Mouse (Mus musculus) stomach, postnatal 0 days (tissue): Measurements from ENCODE around the gene Meis2. TPM values are rescaled to one million over a fixed set of nuclear protein-coding genes. Genes with fewer than 3 reads are reported as not detected.

Experiments used
- ATAC-seq: fragments of 200-750 bp; cut with Nextera tagmentation; 2 replicates; pipeline ENCODE4 v1.8.0; 2017; ENCODE audit not compliant: low FRiP score, low TSS enrichment
- DNase-seq: peaks from one replicate; pipeline ENCODE4 v3.0.0-alpha.2; 2016; ENCODE audit warnings: low spot score
- H3K27ac ChIP-seq: fragments of 300-500 bp; sonication (generic); replicated peaks from 2 replicates; pipeline ENCODE4 v1.5.1; 2014; ENCODE audit warnings: mild to moderate bottlenecking, control low read depth
- H3K27me3 ChIP-seq: fragments of 300-500 bp; sonication (generic); 2 replicates; pipeline ENCODE4 v1.6.1; 2014; ENCODE audit warnings: low read length; ENCODE audit not compliant: control insufficient read depth, insufficient read depth
- H3K36me3 ChIP-seq: fragments of 300-500 bp; sonication (generic); 2 replicates; pipeline ENCODE4 v1.6.1; 2014; ENCODE audit warnings: low read length, mixed read lengths; ENCODE audit not compliant: control insufficient read depth, insufficient read depth
- H3K4me1 ChIP-seq: fragments of 300-500 bp; sonication (generic); replicated peaks from 2 replicates; pipeline ENCODE4 v1.6.1; 2014; ENCODE audit warnings: antibody characterized with exemption; ENCODE audit not compliant: control insufficient read depth, insufficient read depth
- H3K4me2 ChIP-seq: fragments of 300-500 bp; sonication (generic); replicated peaks from 2 replicates; pipeline ENCODE4 v1.6.1; 2014; ENCODE audit warnings: low read depth, mild to moderate bottlenecking, control low read depth, moderate library complexity
- H3K4me3 ChIP-seq: fragments of 300-500 bp; sonication (generic); 2 replicates; pipeline ENCODE4 v1.5.1; 2014; ENCODE audit warnings: low read depth, low read length, control low read depth
- H3K9ac ChIP-seq: fragments of 300-500 bp; sonication (generic); 2 replicates; pipeline ENCODE4 v1.6.1; 2014; ENCODE audit warnings: mild to moderate bottlenecking, low read length, control low read depth, mixed read lengths
- H3K9me3 ChIP-seq: fragments of 300-500 bp; sonication (generic); 2 replicates; pipeline ENCODE4 v1.6.1; 2016; ENCODE audit warnings: low read length; ENCODE audit not compliant: control insufficient read depth
- CTCF ChIP-seq: IDR thresholded peaks from 2 replicates; pipeline ENCODE4 v1.5.1; 2016; ENCODE audit warnings: antibody characterized with exemption, low read depth, mild to moderate bottlenecking, moderate library complexity
- EP300 ChIP-seq: optimal IDR thresholded peaks from 2 replicates; pipeline ENCODE3; 2016; ENCODE audit warnings: antibody characterized with exemption
- WGBS: fragments of 180-500 bp; shearing (Covaris S2); extraction: QIAGEN DNeasy Blood & Tissue Kit; methylation state at CpG from one replicate; pipeline ENCODE4 v1.1.7; 2014; 5-methylcytosine and 5-hydroxymethylcytosine counted together
- polyA plus RNA-seq: library from polyadenylated mRNA; unstranded; fragments of >200 nt; fragmentation: Nextera tagmentation; extraction: Ambion mirVana; gene quantifications from 2 replicates; pipeline ENCODE4 v1.2.1, GENCODE M21; 2015

The Meis2 gene
- polyA plus RNA-seq, 1 experiment from 2014 or later, result 17.7 TPM

DNA sequence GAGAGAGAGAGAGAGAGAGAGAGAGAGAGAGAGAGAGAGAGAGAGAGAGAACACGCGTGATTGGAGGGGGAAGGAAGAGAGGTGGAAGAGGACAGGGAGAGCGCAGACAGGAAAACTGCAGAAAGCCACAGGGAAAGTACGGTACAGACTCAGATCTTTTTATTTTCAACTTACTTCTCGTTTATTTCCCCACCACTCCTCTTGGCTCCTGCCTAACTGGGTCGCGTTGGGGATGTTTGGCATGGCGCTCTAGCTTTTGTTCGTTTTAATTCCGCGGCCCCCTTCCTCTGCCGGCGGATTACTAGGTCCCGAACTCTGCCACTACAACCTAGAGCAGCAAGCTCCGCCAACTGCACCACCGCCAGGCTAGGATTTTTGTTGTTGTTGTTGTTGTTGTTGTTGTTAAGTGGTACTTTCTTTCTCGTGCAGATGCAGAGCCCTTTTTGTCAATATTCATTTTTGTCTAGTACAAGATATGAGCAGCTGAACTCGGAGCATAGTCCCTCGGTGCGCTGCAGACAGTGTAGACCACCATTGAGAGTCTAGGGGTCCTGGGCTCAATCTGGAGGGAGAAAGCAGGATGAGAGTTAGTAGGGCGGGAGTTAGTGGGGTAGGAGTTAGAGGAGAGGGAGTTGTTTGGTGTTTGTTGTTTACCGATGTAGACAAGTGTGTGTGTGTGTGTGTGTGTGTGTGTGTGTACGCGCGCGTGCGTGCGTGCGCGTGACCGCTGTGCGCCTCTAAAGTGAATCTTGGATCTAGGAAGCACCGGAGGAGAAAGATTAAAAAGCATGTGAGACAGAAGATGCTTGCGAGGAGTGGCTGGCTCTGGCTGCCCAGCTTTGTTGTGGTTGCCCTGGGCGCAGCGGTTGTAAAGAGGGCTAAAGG, 660 bp upstream of the Meis2 start:
- Histone ChIP-seq H3K4me3 (peak overlapping the region; percentile 70), H3K9ac (peak overlapping the region; percentile 75), H3K9me3 (no peaks in the 10 kb centered on the region), H3K4me1 (no peaks in the 10 kb centered on the region), H3K27ac (peak overlapping the region; percentile 95), H3K36me3 (no peaks in the 10 kb centered on the region), H3K27me3 (no peaks in the 10 kb centered on the region), H3K4me2 (peak overlapping the region; percentile 80)
- DNase-seq (peak; percentile 50), ATAC-seq (peak; percentile 19)
- under 1% methylated on average over 34 of the region's 36 CpGs for WGBS
- no peak for TF ChIP-seq CTCF
- no peak for TF ChIP-seq EP300

DNA sequence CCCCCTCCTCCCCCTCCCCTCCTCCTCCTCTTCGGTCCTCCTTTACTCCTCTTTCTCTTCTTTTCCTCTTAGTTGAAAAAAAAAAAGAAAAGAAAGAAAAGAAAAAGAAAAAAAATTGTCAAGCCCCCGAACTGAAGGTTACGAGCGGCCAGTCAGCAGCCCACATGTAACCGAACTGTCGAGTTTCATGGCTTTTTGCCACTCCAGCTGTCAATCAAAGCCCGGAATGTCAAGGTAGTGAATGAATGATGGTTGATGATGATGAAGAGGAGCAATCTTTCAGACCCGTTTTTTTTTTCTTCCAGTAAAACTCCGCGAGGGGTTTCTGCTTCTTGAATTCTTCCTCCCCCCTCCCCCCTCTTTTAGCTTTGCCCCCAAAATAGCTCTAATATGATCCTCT, 582 bp downstream of the Meis2 start:
- Histone ChIP-seq H3K9ac (peak overlapping the region; percentile 91), H3K36me3 (no peaks in the 10 kb centered on the region), H3K27ac (peak overlapping the region; percentile 95), H3K27me3 (no peaks in the 10 kb centered on the region), H3K4me1 (no peaks in the 10 kb centered on the region), H3K9me3 (no peaks in the 10 kb centered on the region), H3K4me3 (peak overlapping the region; percentile 70), H3K4me2 (peak overlapping the region; percentile 80)
- DNase-seq, result peak; percentile 48
- TF ChIP-seq EP300, result no peak
- TF ChIP-seq CTCF, result no peak
- ATAC-seq, result no peak
- WGBS, result 0% methylated on average over 10 of the region's 10 CpGs

DNA sequence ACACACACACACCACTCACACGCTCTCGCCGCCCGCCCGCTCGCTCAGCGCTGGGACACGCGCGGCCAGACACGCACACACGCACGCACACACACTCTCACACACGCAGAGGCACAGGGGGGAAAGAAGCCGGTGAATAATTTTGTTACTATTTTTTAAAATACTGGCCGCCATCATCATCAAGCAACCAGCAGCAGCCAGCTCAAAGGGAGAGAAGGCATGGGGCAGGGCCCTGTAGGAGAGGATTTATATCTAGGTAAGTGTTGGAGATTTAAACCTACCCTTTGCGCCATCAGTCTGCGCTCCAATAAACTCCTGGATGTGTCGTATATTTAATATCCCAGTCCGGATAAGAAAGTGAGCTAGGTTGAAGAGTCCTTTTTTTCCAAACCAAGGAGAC, 1.1 kb downstream of the Meis2 start:
- H3K27ac ChIP-seq, result peak overlapping the region; percentile 95
- H3K9me3 ChIP-seq, result no peaks in the 10 kb centered on the region
- ATAC-seq, result no peak
- peak; percentile 45 for DNase-seq
- H3K9ac ChIP-seq, result peak overlapping the region; percentile 91
- WGBS, result under 1% methylated on average over 17 of the region's 20 CpGs
- peak overlapping the region; percentile 70 for H3K4me3 ChIP-seq
- no peaks in the 10 kb centered on the region for H3K27me3 ChIP-seq
- H3K4me2 ChIP-seq, result peak overlapping the region; percentile 80
- no peaks in the 10 kb centered on the region for H3K4me1 ChIP-seq
- H3K36me3 ChIP-seq, result no peaks in the 10 kb centered on the region
- no peak for TF ChIP-seq CTCF
- no peak for TF ChIP-seq EP300

DNA sequence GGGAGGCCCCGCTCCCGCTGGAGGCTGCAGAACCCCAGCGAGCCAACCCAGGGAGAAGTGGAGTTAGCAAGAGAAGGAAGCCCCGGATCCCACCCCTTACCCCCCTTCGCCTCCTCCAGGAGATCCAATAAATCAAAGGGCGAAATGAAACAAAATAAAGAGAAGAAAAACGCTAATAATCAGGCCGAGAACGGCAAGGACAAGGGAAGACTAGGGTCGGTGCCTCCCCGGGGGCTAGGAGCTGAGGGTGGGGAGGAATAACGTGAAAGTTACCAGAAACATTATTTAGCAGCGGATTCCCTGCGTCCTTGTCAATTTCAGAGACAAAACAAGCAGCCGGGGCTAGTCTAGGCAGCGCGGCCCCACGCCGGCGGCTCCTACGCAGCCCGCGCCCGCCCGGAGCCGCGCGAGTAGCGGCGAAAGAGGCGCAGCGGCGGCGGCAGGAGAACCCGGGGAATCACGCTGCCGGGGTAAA, 1.8 kb downstream of the Meis2 start:
- ATAC-seq (no peak), DNase-seq (peak; percentile 50)
- H3K9ac ChIP-seq, result peak overlapping the region; percentile 91
- peak overlapping the region; percentile 80 for H3K4me2 ChIP-seq
- no peaks in the 10 kb centered on the region for H3K4me1 ChIP-seq
- H3K27me3 ChIP-seq, result no peaks in the 10 kb centered on the region
- peak overlapping the region; percentile 70 for H3K4me3 ChIP-seq
- peak overlapping the region; percentile 95 for H3K27ac ChIP-seq
- no peak for TF ChIP-seq CTCF
- no peak for TF ChIP-seq EP300
- no peaks in the 10 kb centered on the region for H3K9me3 ChIP-seq
- H3K36me3 ChIP-seq, result no peaks in the 10 kb centered on the region
- under 1% methylated on average over 36 of the region's 37 CpGs for WGBS

DNA sequence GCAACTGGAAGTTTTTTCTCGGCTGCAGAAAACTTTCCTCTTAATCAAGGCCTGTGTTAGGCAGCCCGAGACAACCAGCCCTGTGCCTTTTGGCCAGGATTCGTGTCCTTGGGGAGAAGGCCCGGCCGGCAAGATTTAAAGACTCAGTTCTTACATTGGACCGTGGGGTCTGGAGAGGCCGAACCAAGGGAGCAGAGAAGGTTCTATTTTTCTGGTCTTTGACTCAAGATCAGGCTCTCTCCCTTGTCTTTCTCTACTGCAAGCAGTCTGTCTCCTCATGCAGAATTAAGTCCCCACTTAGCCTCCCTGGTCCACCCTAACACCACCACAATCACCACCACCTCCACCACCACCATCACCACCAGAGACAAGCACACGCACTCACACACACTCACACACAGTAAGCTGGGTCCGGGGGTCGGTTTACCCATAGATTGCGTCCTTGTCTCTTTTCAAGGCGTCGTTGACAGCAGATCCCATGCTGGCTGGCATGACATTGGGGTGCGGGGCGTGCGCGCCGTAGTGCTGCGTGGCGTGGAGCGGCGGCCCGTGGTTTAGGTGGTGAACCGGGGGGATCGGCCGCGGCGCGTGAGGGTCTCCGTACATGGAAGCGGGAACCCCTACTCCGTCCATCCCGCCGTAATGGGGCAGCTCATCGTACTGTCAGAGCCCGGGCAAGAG, 2.7 kb downstream of the Meis2 start:
- Histone ChIP-seq H3K4me1 (no peaks in the 10 kb centered on the region), H3K9me3 (no peaks in the 10 kb centered on the region), H3K27ac (peak overlapping the region; percentile 95), H3K27me3 (no peaks in the 10 kb centered on the region), H3K4me2 (peak overlapping the region; percentile 80), H3K4me3 (peak overlapping the region; percentile 70), H3K9ac (peak overlapping the region; percentile 91), H3K36me3 (no peaks in the 10 kb centered on the region)
- 1% methylated on average over 36 of the region's 36 CpGs for WGBS
- peak; percentile 36 for DNase-seq
- no peak for ATAC-seq
- TF ChIP-seq CTCF, result no peak
- no peak for TF ChIP-seq EP300

DNA sequence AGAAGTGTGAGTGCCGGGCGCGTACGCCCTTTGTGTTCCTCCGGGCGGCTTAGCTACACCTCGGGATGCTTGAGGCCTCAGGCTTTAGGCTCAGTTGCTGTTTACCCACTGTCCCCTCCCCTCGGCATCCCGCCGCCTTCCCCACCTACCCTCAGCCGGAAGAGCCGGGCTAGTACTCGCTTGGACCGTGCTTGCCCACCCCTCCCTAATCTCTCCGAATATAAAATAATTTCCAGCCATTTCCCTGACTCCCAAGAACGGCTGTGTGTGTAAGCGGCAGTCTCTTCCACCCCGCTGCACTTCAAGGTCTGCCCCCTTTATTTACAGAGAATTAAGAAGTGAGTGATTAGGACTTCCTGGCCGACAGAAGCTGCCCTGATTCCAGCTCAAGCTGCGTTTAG, 3.4 kb downstream of the Meis2 start:
- H3K27me3 ChIP-seq, result no peaks in the 10 kb centered on the region
- no peaks in the 10 kb centered on the region for H3K9me3 ChIP-seq
- H3K27ac ChIP-seq, result peak overlapping the region; percentile 95
- TF ChIP-seq CTCF (no peak), EP300 (no peak)
- no peak for ATAC-seq
- no peaks in the 10 kb centered on the region for H3K36me3 ChIP-seq
- peak overlapping the region; percentile 70 for H3K4me3 ChIP-seq
- peak overlapping the region; percentile 80 for H3K4me2 ChIP-seq
- H3K9ac ChIP-seq, result peak overlapping the region; percentile 91
- peak; percentile 50 for DNase-seq
- H3K4me1 ChIP-seq, result no peaks in the 10 kb centered on the region
- 1% methylated on average over 20 of the region's 20 CpGs for WGBS
